Mouse (Mus musculus) large intestine, adult 2 months (tissue): Measurements from ENCODE around the gene Gm4312. TPM values are rescaled to one million over a fixed set of nuclear protein-coding genes. Genes with fewer than 3 reads are reported as not detected.
"Not testable (repeated sequence)": the region's sequence is repeated elsewhere in the genome, so short reads cannot be mapped to it uniquely, and the experiment has no call there.

Source experiments
- DNase-seq: peaks from one replicate; pipeline ENCODE4 v3.0.0-alpha.2; 2012; ENCODE audit warnings: low read depth, low spot score
- WGBS: fragments of 180-500 bp; shearing (Covaris S2); methylation state at CpG from one replicate; pipeline ENCODE4 v1.1.7; 2018; 5-methylcytosine and 5-hydroxymethylcytosine counted together
- polyA plus RNA-seq: library from polyadenylated mRNA; depleted of rRNA; stranded (reverse); fragments of >200 nt; gene quantifications from 2 replicates; pipeline ENCODE4 v1.2.3, GENCODE M21; 2012; rRNA removed

Gene Gm4312
- polyA plus RNA-seq: not detected in 2 replicates

GRCm38 (mm10) chr10:100382460-100382859 lies at the start of gene Gm4312:
Gene Gm4312, minus strand, starts transcription at chr10:100382560.
- no CpG with 5 or more reads among the region's 2 CpGs for WGBS
- not testable (repeated sequence) for DNase-seq

GRCm38 (mm10) chr10:100427592-100427991 lies 45.2 kb upstream of the Gm4312 start:
- DNase-seq: no peak
- 75% methylated on average over 2 of the region's 2 CpGs for WGBS

- WGBS: 79% methylated on average over 7 of the region's 7 CpGs
- no peak for DNase-seq
Measured at GRCm38 (mm10) chr10:100415566-100415965, 33.2 kb upstream of the Gm4312 start.

- WGBS: 83% methylated on average over 6 of the region's 6 CpGs
- not testable (repeated sequence) for DNase-seq
Measured at GRCm38 (mm10) chr10:100402301-100402700, 19.9 kb upstream of the Gm4312 start.

- no CpG with 5 or more reads among the region's 3 CpGs for WGBS
- DNase-seq: not testable (repeated sequence)
Measured at GRCm38 (mm10) chr10:100361038-100361437, 21.3 kb downstream of the Gm4312 start, which contains the start of gene Gm4307. Gene Gm4307, plus strand, starts transcription at chr10:100361338.

- not testable (repeated sequence) for DNase-seq
- WGBS: 71% methylated on average over 1 of the region's 2 CpGs
Measured at GRCm38 (mm10) chr10:100356841-100357240, 25.5 kb downstream of the Gm4312 start.

- WGBS: no CpG with 5 or more reads among the region's 3 CpGs
- not testable (repeated sequence) for DNase-seq
Measured at GRCm38 (mm10) chr10:100350793-100351192, 31.6 kb downstream of the Gm4312 start, which contains the start of gene Gm4305. Gene Gm4305, plus strand, starts transcription at chr10:100351093.

GRCm38 (mm10) chr10:100345672-100346071 lies 36.7 kb downstream of the Gm4312 start, which contains the start of gene Gm4303:
Gene Gm4303, plus strand, starts transcription at chr10:100345972.
- WGBS: no CpG with 5 or more reads among the region's 3 CpGs
- DNase-seq: not testable (repeated sequence)

GRCm38 (mm10) chr10:100340536-100340935 lies 41.8 kb downstream of the Gm4312 start, which contains the start of gene Gm4302:
Gene Gm4302, plus strand, starts transcription at chr10:100340836.
- no CpG with 5 or more reads among the region's 3 CpGs for WGBS
- not testable (repeated sequence) for DNase-seq

GRCm38 (mm10) chr10:100335376-100335775 lies 47.0 kb downstream of the Gm4312 start, which contains the start of gene Gm4301:
Gene Gm4301, plus strand, starts transcription at chr10:100335676.
- DNase-seq: not testable (repeated sequence)
- no CpG with 5 or more reads among the region's 2 CpGs for WGBS

Other genes with a start within 250 kb of the Gm4312 start
- gene Gm4301, start 46.9 kb downstream of the Gm4312 start, polyA plus RNA-seq: not detected in 2 replicates
- not detected in 2 replicates for gene Gm4302, start 41.7 kb downstream of the Gm4312 start, polyA plus RNA-seq
- not detected in 2 replicates for gene Gm4303, start 36.6 kb downstream of the Gm4312 start, polyA plus RNA-seq
- gene Gm4305, start 31.5 kb downstream of the Gm4312 start, polyA plus RNA-seq: not detected in 2 replicates
- gene Gm4307, start 21.2 kb downstream of the Gm4312 start, polyA plus RNA-seq: not detected in 2 replicates
- gene Tmtc3, start 104.8 kb upstream of the Gm4312 start, polyA plus RNA-seq: 1.3 and 5.9 TPM in 2 replicates
- 0.20 and 0.27 TPM in 2 replicates for gene Cep290, start 105.0 kb upstream of the Gm4312 start, polyA plus RNA-seq
- gene 4930430F08Rik, start 207.9 kb upstream of the Gm4312 start, polyA plus RNA-seq: 2.9 and 4.1 TPM in 2 replicates
- not detected in 2 replicates for gene 1700017N19Rik, start 207.9 kb upstream of the Gm4312 start, polyA plus RNA-seq